Mouse (Mus musculus) layer of hippocampus, postnatal 10 days (tissue): ENCODE results near the gene Prelid3b. TPM values are rescaled to one million over a fixed set of nuclear protein-coding genes. Genes with fewer than 3 reads are reported as not detected.

Experiments used
- DNase-seq, 2 experiments: peaks; one replicate each; pipeline ENCODE4 v3.0.0; 2021; ENCODE audit warnings: low spot score in 2 of 2
- total RNA-seq, 2 experiments: library from RNA; stranded (reverse); gene quantifications; 2 replicates each; pipeline ENCODE4 v1.2.3; 2021

Gene Prelid3b
- total RNA-seq, 2 experiments from 2014 or later: 43.4 to 48.0 TPM

GRCm38 (mm10) chr2:174463789-174464523, 8.9 kb downstream of the Prelid3b start, which contains the start of gene Atp5e:
Atp5e (minus strand) TSS chr2:174464105.
- peak; percentile 94 to 97 for DNase-seq

GRCm38 (mm10) chr2:174463370-174463769, 9.5 kb downstream of the Prelid3b start:
- no peak for DNase-seq

GRCm38 (mm10) chr2:174459365-174459764, 13.5 kb downstream of the Prelid3b start:
- DNase-seq: no peak

- no peak for DNase-seq
These were observed 19.2 kb downstream of the Prelid3b start for GRCm38 (mm10) chr2:174453681-174454080.

GRCm38 (mm10) chr2:174450353-174450752, 22.5 kb downstream of the Prelid3b start, which contains the start of gene Tubb1:
Tubb1 (plus strand) TSS chr2:174450695.
- no peak for DNase-seq

- no peak for DNase-seq
These were observed 24.5 kb downstream of the Prelid3b start for GRCm38 (mm10) chr2:174448405-174448804.

- DNase-seq: no peak
These were observed 26.0 kb downstream of the Prelid3b start for GRCm38 (mm10) chr2:174446905-174447304.

- no peak for DNase-seq
These were observed 26.4 kb downstream of the Prelid3b start for GRCm38 (mm10) chr2:174446492-174446891.

GRCm38 (mm10) chr2:174445018-174445417, 27.9 kb downstream of the Prelid3b start:
- no peak for DNase-seq

- DNase-seq: no peak
These were observed 28.5 kb downstream of the Prelid3b start for GRCm38 (mm10) chr2:174444359-174444758.

- DNase-seq: no peak
These were observed 29.8 kb downstream of the Prelid3b start for GRCm38 (mm10) chr2:174443046-174443445.

GRCm38 (mm10) chr2:174442460-174442859, 30.4 kb downstream of the Prelid3b start:
- DNase-seq: no peak

GRCm38 (mm10) chr2:174441898-174442297, 31.0 kb downstream of the Prelid3b start:
- no peak for DNase-seq

- DNase-seq: no peak
These were observed 32.9 kb downstream of the Prelid3b start for GRCm38 (mm10) chr2:174439961-174440360.

GRCm38 (mm10) chr2:174439450-174439838, 33.4 kb downstream of the Prelid3b start:
- no peak for DNase-seq

- DNase-seq: peak; percentile 35 to 58
These were observed 34.0 kb downstream of the Prelid3b start, which contains the start of gene Ctsz for GRCm38 (mm10) chr2:174438737-174439449. Ctsz (minus strand) TSS chr2:174439039.

GRCm38 (mm10) chr2:174438181-174438580, 34.7 kb downstream of the Prelid3b start:
- no peak for DNase-seq

- DNase-seq: no peak
These were observed 35.2 kb downstream of the Prelid3b start for GRCm38 (mm10) chr2:174437697-174437982.

- no peak for DNase-seq
These were observed 35.8 kb downstream of the Prelid3b start for GRCm38 (mm10) chr2:174436916-174437696.

- no peak for DNase-seq
These were observed 36.7 kb downstream of the Prelid3b start for GRCm38 (mm10) chr2:174436076-174436701.

- DNase-seq: no peak
These were observed 37.9 kb downstream of the Prelid3b start for GRCm38 (mm10) chr2:174434943-174435342.
